Mouse (Mus musculus): ENCODE measurements at regions not wholly inside any gene's neighbourhood (a gene's known extent, or its start where the extent isn't known, plus 50 kb on each side); places are given as distances from the start of the nearest gene placed in this dataset.
A peak's percentile ranks its signal among the peaks of the same experiment; 100 is the strongest.

- no peak overlapping the region for H3K9ac ChIP-seq (ENCODE audit: low read length)
- no peak overlapping the region for H3K4me3 ChIP-seq (ENCODE audit: low read depth, low read length)
- no peaks in the 10 kb centered on the region for H3K27me3 ChIP-seq (ENCODE audit: control insufficient read depth, insufficient read depth, low read length)
- H3K9me3 ChIP-seq (ENCODE audit: control insufficient read depth, low read length) = no peaks in the 10 kb centered on the region
- ATAC-seq (ENCODE audit: insufficient read depth, low FRiP score, low TSS enrichment) = no peak
- H3K4me1 ChIP-seq (ENCODE audit: control insufficient read depth, insufficient read depth, low read length) = no peaks in the 10 kb centered on the region
- H3K4me2 ChIP-seq (ENCODE audit: low read depth) = no peak overlapping the region
- H3K36me3 ChIP-seq (ENCODE audit: control insufficient read depth, insufficient read depth, low read length) = no peaks in the 10 kb centered on the region
- H3K27ac ChIP-seq (ENCODE audit: low read depth, low read length) = no peak overlapping the region
- no peak for DNase-seq (ENCODE audit: low spot score)
- 38% methylated on average over 7 of the region's 7 CpGs for WGBS
Observed at GRCm38 (mm10) chr4:153220074-153220473, 262.5 kb downstream of the Ajap1 start.

DNA sequence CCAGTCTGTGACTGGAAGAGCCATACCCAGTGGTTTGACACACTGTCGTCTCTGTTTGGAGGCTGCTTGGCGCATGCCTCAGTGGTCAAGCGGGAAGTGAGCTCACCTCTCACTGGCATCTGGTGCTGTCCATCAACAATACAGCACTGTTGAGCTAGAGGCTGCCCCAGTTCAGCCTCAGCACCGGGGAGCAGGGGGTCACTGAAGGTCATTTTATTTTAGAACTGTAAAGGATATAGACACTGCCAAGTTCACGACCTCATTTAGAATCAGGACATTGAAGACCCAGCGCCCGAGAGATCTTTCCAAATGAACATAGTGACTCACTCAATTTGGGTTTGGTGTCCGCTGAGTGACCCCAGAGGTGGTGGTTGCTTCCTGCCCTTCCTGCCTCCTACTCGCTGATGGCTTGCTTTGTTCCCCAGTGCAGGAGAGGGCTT is 265.1 kb downstream of the Ajap1 start:
- Histone ChIP-seq H3K4me1 (ENCODE audit: control insufficient read depth, insufficient read depth, low read length) (no peaks in the 10 kb centered on the region), H3K36me3 (ENCODE audit: control insufficient read depth, insufficient read depth, low read length) (no peaks in the 10 kb centered on the region), H3K9me3 (ENCODE audit: control insufficient read depth, low read length) (no peaks in the 10 kb centered on the region), H3K27ac (ENCODE audit: low read depth, low read length) (no peak overlapping the region), H3K27me3 (ENCODE audit: control insufficient read depth, insufficient read depth, low read length) (no peaks in the 10 kb centered on the region), H3K4me3 (ENCODE audit: low read depth, low read length) (no peak overlapping the region), H3K9ac (ENCODE audit: low read length) (no peak overlapping the region), H3K4me2 (ENCODE audit: low read depth) (no peak overlapping the region)
- ATAC-seq (ENCODE audit: insufficient read depth, low FRiP score, low TSS enrichment) (no peak), DNase-seq (ENCODE audit: low spot score) (no peak)
- WGBS = 65% methylated on average over 9 of the region's 9 CpGs

DNA sequence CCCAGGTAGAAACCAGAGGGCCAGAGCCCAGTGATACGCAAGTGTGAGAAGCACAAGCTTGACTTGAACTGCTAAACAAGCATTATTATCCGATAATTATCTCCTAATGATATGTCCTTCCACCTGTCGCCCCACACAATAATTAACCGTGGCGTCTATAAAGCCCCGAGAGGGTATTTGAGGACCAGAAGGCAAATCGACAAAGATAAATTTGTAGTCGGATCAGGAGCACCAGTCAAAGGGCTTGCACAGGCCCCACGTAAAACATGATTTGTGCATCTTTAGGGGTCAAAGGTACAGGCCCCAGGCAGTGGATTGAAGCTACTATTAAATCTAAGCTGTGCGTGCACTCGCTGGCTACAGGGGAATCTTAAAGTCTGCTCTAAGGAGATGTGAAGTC is 270.5 kb downstream of the Ajap1 start:
- 35% methylated on average over 11 of the region's 11 CpGs for WGBS
- Histone ChIP-seq H3K4me1 (ENCODE audit: control insufficient read depth, insufficient read depth, low read length) (peaks cover 2% of the 10 kb centered on the region; the same call in 1 of the 2 replicates), H3K27ac (ENCODE audit: low read depth, low read length) (no peak overlapping the region), H3K9ac (ENCODE audit: low read length) (no peak overlapping the region), H3K4me3 (ENCODE audit: low read depth, low read length) (no peak overlapping the region), H3K9me3 (ENCODE audit: control insufficient read depth, low read length) (no peaks in the 10 kb centered on the region), H3K27me3 (ENCODE audit: control insufficient read depth, insufficient read depth, low read length) (no peaks in the 10 kb centered on the region), H3K4me2 (ENCODE audit: low read depth) (no peak overlapping the region), H3K36me3 (ENCODE audit: control insufficient read depth, insufficient read depth, low read length) (no peaks in the 10 kb centered on the region)
- ATAC-seq (ENCODE audit: insufficient read depth, low FRiP score, low TSS enrichment) = no peak
- DNase-seq (ENCODE audit: low spot score) = no peak

DNA sequence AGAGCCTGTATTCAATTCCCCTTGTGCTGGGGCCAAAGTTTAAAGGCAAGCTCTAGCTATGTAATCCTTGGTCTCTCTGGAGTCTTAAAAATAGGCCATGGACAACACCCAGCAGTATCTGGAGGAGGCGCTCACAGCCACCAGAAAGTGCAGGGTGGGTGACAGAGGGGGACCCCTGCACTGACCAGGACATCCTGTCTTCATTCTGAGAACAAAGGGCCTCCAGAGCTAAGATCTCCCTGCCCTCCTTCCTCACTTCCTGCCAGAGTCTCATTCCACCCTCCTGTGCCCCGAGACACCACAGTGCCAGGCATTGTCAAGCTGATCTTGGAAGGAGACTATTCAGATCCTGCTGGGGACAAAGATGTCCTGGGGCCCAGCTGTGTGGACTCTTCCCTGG is 273.8 kb downstream of the Ajap1 start:
- Histone ChIP-seq H3K4me2 (ENCODE audit: low read depth) (no peak overlapping the region), H3K4me3 (ENCODE audit: low read depth, low read length) (no peak overlapping the region), H3K27me3 (ENCODE audit: control insufficient read depth, insufficient read depth, low read length) (no peaks in the 10 kb centered on the region), H3K9ac (ENCODE audit: low read length) (no peak overlapping the region), H3K27ac (ENCODE audit: low read depth, low read length) (no peak overlapping the region), H3K36me3 (ENCODE audit: control insufficient read depth, insufficient read depth, low read length) (no peaks in the 10 kb centered on the region), H3K9me3 (ENCODE audit: control insufficient read depth, low read length) (no peaks in the 10 kb centered on the region), H3K4me1 (ENCODE audit: control insufficient read depth, insufficient read depth, low read length) (peaks cover 2% of the 10 kb centered on the region; the same call in 1 of the 2 replicates)
- WGBS = 46% methylated on average over 2 of the region's 2 CpGs
- ATAC-seq (ENCODE audit: insufficient read depth, low FRiP score, low TSS enrichment) = no peak
- no peak for DNase-seq (ENCODE audit: low spot score)

DNA sequence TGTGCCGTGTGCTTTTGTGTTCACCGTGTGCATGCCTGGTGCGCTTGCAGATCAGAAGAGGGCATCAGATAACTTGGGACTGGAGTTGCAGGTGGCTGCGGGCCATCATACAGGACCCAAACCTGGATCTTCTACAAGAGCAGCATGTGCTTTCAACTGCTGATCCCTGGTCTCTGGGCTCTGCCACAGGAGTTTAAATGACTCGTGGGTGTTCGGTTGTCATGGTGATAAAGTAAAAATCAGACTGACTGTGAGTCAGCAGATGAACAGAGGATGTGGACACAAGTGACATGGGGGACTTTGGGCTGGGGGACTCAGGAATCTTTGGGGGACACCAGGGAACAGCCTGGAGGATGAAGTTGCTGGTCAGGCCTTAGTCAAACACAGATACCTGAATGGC is 274.4 kb downstream of the Ajap1 start:
- 73% methylated on average over 6 of the region's 6 CpGs for WGBS
- H3K27me3 ChIP-seq (ENCODE audit: control insufficient read depth, insufficient read depth, low read length) = no peaks in the 10 kb centered on the region
- ATAC-seq (ENCODE audit: insufficient read depth, low FRiP score, low TSS enrichment) (no peak), DNase-seq (ENCODE audit: low spot score) (no peak)
- H3K9ac ChIP-seq (ENCODE audit: low read length) = no peak overlapping the region
- no peak overlapping the region for H3K4me2 ChIP-seq (ENCODE audit: low read depth)
- no peaks in the 10 kb centered on the region for H3K9me3 ChIP-seq (ENCODE audit: control insufficient read depth, low read length)
- H3K4me3 ChIP-seq (ENCODE audit: low read depth, low read length) = no peak overlapping the region
- peaks cover 2% of the 10 kb centered on the region; the same call in 1 of the 2 replicates for H3K4me1 ChIP-seq (ENCODE audit: control insufficient read depth, insufficient read depth, low read length)
- H3K36me3 ChIP-seq (ENCODE audit: control insufficient read depth, insufficient read depth, low read length) = no peaks in the 10 kb centered on the region
- H3K27ac ChIP-seq (ENCODE audit: low read depth, low read length) = no peak overlapping the region

GRCm38 (mm10) chr4:153207578-153208102 is 275.0 kb downstream of the Ajap1 start:
- no peaks in the 10 kb centered on the region for H3K36me3 ChIP-seq (ENCODE audit: control insufficient read depth, insufficient read depth, low read length)
- no peak overlapping the region for H3K4me3 ChIP-seq (ENCODE audit: low read depth, low read length)
- H3K27me3 ChIP-seq (ENCODE audit: control insufficient read depth, insufficient read depth, low read length) = no peaks in the 10 kb centered on the region
- H3K9me3 ChIP-seq (ENCODE audit: control insufficient read depth, low read length) = no peaks in the 10 kb centered on the region
- H3K9ac ChIP-seq (ENCODE audit: low read length) = no peak overlapping the region
- no peak overlapping the region for H3K4me2 ChIP-seq (ENCODE audit: low read depth)
- DNase-seq (ENCODE audit: low spot score) (no peak), ATAC-seq (ENCODE audit: insufficient read depth, low FRiP score, low TSS enrichment) (no peak)
- H3K4me1 ChIP-seq (ENCODE audit: control insufficient read depth, insufficient read depth, low read length) = peaks cover 2% of the 10 kb centered on the region; the same call in 1 of the 2 replicates
- H3K27ac ChIP-seq (ENCODE audit: low read depth, low read length) = no peak overlapping the region
- WGBS = 56% methylated on average over 11 of the region's 11 CpGs

- H3K36me3 ChIP-seq (ENCODE audit: control insufficient read depth, insufficient read depth, low read length) = no peaks in the 10 kb centered on the region
- ATAC-seq (ENCODE audit: insufficient read depth, low FRiP score, low TSS enrichment) (no peak), DNase-seq (ENCODE audit: low spot score) (peak; percentile 8)
- H3K4me1 ChIP-seq (ENCODE audit: control insufficient read depth, insufficient read depth, low read length) = peaks cover 2% of the 10 kb centered on the region; the same call in 1 of the 2 replicates
- H3K27ac ChIP-seq (ENCODE audit: low read depth, low read length) = no peak overlapping the region
- no peaks in the 10 kb centered on the region for H3K9me3 ChIP-seq (ENCODE audit: control insufficient read depth, low read length)
- H3K4me2 ChIP-seq (ENCODE audit: low read depth) = no peak overlapping the region
- H3K4me3 ChIP-seq (ENCODE audit: low read depth, low read length) = no peak overlapping the region
- H3K27me3 ChIP-seq (ENCODE audit: control insufficient read depth, insufficient read depth, low read length) = no peaks in the 10 kb centered on the region
- H3K9ac ChIP-seq (ENCODE audit: low read length) = no peak overlapping the region; the same call in 1 of the 2 replicates
- 61% methylated on average over 11 of the region's 11 CpGs for WGBS
Observed at GRCm38 (mm10) chr4:153206789-153207457, 275.7 kb downstream of the Ajap1 start.

GRCm38 (mm10) chr4:153204764-153205163 is 277.8 kb downstream of the Ajap1 start:
- H3K9me3 ChIP-seq (ENCODE audit: control insufficient read depth, low read length) = no peaks in the 10 kb centered on the region
- H3K4me2 ChIP-seq (ENCODE audit: low read depth) = no peak overlapping the region
- no peaks in the 10 kb centered on the region for H3K27me3 ChIP-seq (ENCODE audit: control insufficient read depth, insufficient read depth, low read length)
- no peak overlapping the region for H3K4me3 ChIP-seq (ENCODE audit: low read depth, low read length)
- H3K4me1 ChIP-seq (ENCODE audit: control insufficient read depth, insufficient read depth, low read length) = no peaks in the 10 kb centered on the region
- WGBS = 48% methylated on average over 7 of the region's 7 CpGs
- H3K9ac ChIP-seq (ENCODE audit: low read length) = no peak overlapping the region
- no peak for ATAC-seq (ENCODE audit: insufficient read depth, low FRiP score, low TSS enrichment)
- H3K36me3 ChIP-seq (ENCODE audit: control insufficient read depth, insufficient read depth, low read length) = no peaks in the 10 kb centered on the region
- no peak overlapping the region for H3K27ac ChIP-seq (ENCODE audit: low read depth, low read length)
- DNase-seq (ENCODE audit: low spot score) = peak; percentile 12
